Mouse (Mus musculus) cerebellum, adult 2 months (tissue): Measurements from ENCODE around the gene Ubald1.

Experiments
- CTCF ChIP-seq: fragments of 200-500 bp; IDR thresholded peaks from 2 replicates; pipeline ENCODE4 v1.5.1; 2011; ENCODE audit warnings: low read depth, mild to moderate bottlenecking, control low read depth, low read length, moderate library complexity, borderline replicate concordance; ENCODE audit not compliant: insufficient read depth
- POLR2A ChIP-seq: fragments of 200-500 bp; IDR thresholded peaks from 2 replicates; pipeline ENCODE4 v1.6.1; 2011; ENCODE audit warnings: low read length, control low read depth, borderline replicate concordance; ENCODE audit not compliant: insufficient read depth

DNA sequence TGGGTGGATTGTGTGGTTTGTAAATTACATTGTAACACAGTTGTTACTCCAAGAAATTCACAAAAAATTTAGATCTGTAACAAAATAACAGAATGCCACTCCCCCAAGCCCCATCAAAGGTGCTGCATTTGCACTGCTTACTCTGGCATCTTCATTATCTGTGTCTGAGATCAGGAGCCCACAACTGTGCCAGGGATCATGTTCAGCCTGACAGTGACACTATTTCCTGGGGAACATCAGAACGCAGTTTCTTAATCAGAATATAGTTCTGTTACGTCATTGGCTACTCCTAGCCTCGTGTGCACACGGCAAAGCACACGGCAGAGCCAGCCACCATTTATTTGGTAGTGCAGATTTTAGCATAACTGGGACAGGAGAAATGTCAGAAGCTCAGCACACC lies 52.5 kb downstream of the Ubald1 start:
- TF ChIP-seq CTCF (no peak), POLR2A (no peak)
